Mouse (Mus musculus) cortical plate, adult 2 months (tissue): ENCODE measurements around the gene Gm21761.
"Not testable (repeated sequence)": the region's sequence is repeated elsewhere in the genome, so short reads cannot be mapped to it uniquely, and the experiment has no call there.

Source experiments
- CTCF ChIP-seq: fragments of 200-500 bp; IDR thresholded peaks from 2 replicates; pipeline ENCODE4 v1.5.1; 2011; ENCODE audit warnings: mild to moderate bottlenecking, control low read depth, low read length; ENCODE audit not compliant: insufficient read depth; ENCODE audit errors: extremely low read depth
- POLR2A ChIP-seq: fragments of 200-500 bp; IDR thresholded peaks from 2 replicates; pipeline ENCODE4 v1.6.1; 2011; ENCODE audit warnings: mild to moderate bottlenecking, low read length, control low read depth; ENCODE audit not compliant: insufficient read depth; ENCODE audit errors: extremely low read depth

DNA sequence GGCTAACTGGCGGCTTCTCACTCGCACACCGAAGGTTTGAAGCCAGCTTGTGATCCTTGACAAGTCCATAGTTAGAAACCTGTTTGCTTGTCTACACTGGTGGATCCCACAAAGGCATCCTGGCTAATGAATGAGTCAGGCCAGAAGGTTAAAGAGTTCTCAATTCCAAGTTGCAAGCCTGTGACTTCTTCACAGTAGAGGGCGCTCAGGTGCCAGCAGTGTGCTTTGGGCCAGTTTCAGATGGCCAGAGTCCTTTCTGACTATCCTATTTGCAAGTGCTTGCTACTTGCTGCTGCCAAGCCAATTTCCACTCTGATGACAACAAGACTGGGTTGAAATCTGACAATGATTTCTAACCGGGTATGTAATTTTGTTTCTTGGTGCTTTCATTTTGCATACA lies 30.5 kb downstream of the Gm21761 start:
- not testable (repeated sequence) for TF ChIP-seq POLR2A, CTCF
